Comparison of ENCODE assay signal across 27 mouse cellular contexts in the genomic region with DNA sequence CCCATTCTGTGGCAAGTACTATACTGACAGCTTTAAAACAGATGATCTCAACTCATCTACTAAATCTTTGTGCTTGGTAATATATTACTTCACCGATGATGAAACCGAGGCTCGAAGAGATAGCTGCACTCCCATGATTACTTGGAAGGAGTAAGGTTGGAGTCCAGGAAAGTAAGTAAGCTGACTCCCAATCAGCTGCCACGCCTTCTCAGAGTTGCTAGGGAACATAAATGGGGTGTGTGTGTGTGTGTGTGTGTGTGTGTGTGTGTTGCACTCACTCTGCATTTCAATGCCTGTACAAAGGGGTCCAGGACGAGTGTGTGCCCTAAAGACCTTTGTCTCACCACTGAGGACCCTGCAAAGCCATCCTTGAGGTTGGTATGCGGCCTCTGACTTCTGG. TPM values are rescaled to one million over a fixed set of nuclear protein-coding genes. Genes with fewer than 3 reads are reported as not detected.
A peak's percentile ranks its signal among the peaks of the same experiment; 100 is the strongest.
DNase-seq lines count a peak whose midpoint lies in the region; ATAC-seq lines count a peak whose summit lies in the region.
"Had no signal": no experiment of that assay in that cellular context is flagged by ENCODE, and none has a peak within 500 bp of the region (broad histone marks: within the 10 kb centered on the region; RNA-seq: fewer than 3 reads in every experiment).

No protein-coding gene starts in this region.

- H3K4me2 ChIP-seq in midbrain, embryonic 11.5 days, result no peak overlapping the region
- H3K4me2 ChIP-seq in intestine, embryonic 16.5 days (ENCODE audit: low read depth, low read length), result no peak overlapping the region
- H3K4me2 ChIP-seq in stomach, embryonic 15.5 days, result no peak overlapping the region
- H3K4me2 ChIP-seq in forebrain, embryonic 13.5 days, result no peak overlapping the region
- H3K4me2 ChIP-seq: heart, embryonic 11.5 days; hindbrain, embryonic 13.5 days had no signal

- H3K9ac ChIP-seq in midbrain, embryonic 11.5 days (ENCODE audit: low read length), result no peak overlapping the region
- H3K9ac ChIP-seq in intestine, embryonic 16.5 days (ENCODE audit: low read depth, low read length), result no peak overlapping the region
- H3K9ac ChIP-seq in stomach, embryonic 15.5 days, result no peak overlapping the region
- H3K9ac ChIP-seq in forebrain, embryonic 13.5 days, result no peak overlapping the region
- H3K9ac ChIP-seq: forebrain, postnatal 0 days; hindbrain, embryonic 13.5 days had no signal

- H3K4me1 ChIP-seq in midbrain, embryonic 11.5 days (ENCODE audit: control insufficient read depth, insufficient read depth, low read length), result peaks cover 6% of the 10 kb centered on the region
- H3K4me1 ChIP-seq in midbrain, embryonic 10.5 days, result peaks cover 41% of the 10 kb centered on the region
- peaks cover 5% of the 10 kb centered on the region; the same call in 1 of the 2 replicates for H3K4me1 ChIP-seq in intestine, embryonic 16.5 days (ENCODE audit: control insufficient read depth, insufficient read depth, low read length)
- no peaks in the 10 kb centered on the region for H3K4me1 ChIP-seq in stomach, embryonic 15.5 days
- peaks cover 13% of the 10 kb centered on the region for H3K4me1 ChIP-seq in forebrain, embryonic 13.5 days

- DNase-seq in midbrain, embryonic 11.5 days (ENCODE audit: low spot score, missing footprints), result peak; percentile 74
- no peak for DNase-seq in midbrain, embryonic 10.5 days (ENCODE audit: low spot score)
- no peak for DNase-seq in thymus, postnatal 10 days (ENCODE audit: low spot score in 2 of 2)
- DNase-seq in spleen, adult 12 weeks (ENCODE audit: low spot score), result no peak
- DNase-seq: adrenal gland, postnatal 10 days; adrenal gland, postnatal 36 days; B cell, adult 2 months; cerebellum, adult 18-20 months; cerebellum, adult 9-10 months; cerebellum, postnatal 14 days; forebrain, postnatal 0 days; gastrocnemius, adult 2 months; gastrocnemius, postnatal 14 days; heart, adult 11 months had no signal

- H3K36me3 ChIP-seq in midbrain, embryonic 11.5 days (ENCODE audit: control insufficient read depth, insufficient read depth, low read length), result no peaks in the 10 kb centered on the region
- H3K36me3 ChIP-seq in midbrain, embryonic 10.5 days, result no peaks in the 10 kb centered on the region
- H3K36me3 ChIP-seq in intestine, embryonic 16.5 days (ENCODE audit: control insufficient read depth, insufficient read depth, low read length), result no peaks in the 10 kb centered on the region
- no peaks in the 10 kb centered on the region for H3K36me3 ChIP-seq in stomach, embryonic 15.5 days
- H3K36me3 ChIP-seq in forebrain, embryonic 13.5 days (ENCODE audit: poor library complexity, severe bottlenecking), result no peaks in the 10 kb centered on the region
- H3K36me3 ChIP-seq: forebrain, embryonic 10.5 days; G1E; hindbrain, embryonic 13.5 days had no signal

- H3K4me3 ChIP-seq in midbrain, embryonic 11.5 days (ENCODE audit: low read depth, low read length), result no peak overlapping the region
- no peak overlapping the region for H3K4me3 ChIP-seq in midbrain, embryonic 10.5 days
- H3K4me3 ChIP-seq in intestine, embryonic 16.5 days (ENCODE audit: low read length), result no peak overlapping the region
- no peak overlapping the region for H3K4me3 ChIP-seq in stomach, embryonic 15.5 days (replicated peaks)
- H3K4me3 ChIP-seq in forebrain, embryonic 13.5 days, result no peak overlapping the region
- H3K4me3 ChIP-seq: forebrain, embryonic 10.5 days; gastrocnemius, adult 2 months; hindbrain, embryonic 13.5 days had no signal

- no peak overlapping the region for H3K27ac ChIP-seq in midbrain, embryonic 11.5 days (ENCODE audit: low read depth, low read length)
- no peak overlapping the region for H3K27ac ChIP-seq in midbrain, embryonic 10.5 days (replicated peaks)
- H3K27ac ChIP-seq in intestine, embryonic 16.5 days (ENCODE audit: low read length), result no peak overlapping the region
- H3K27ac ChIP-seq in stomach, embryonic 15.5 days, result 0 out of 2 replicates have a peak overlapping the region, but pooled peaks have one; percentile 18
- no peak overlapping the region for H3K27ac ChIP-seq in forebrain, embryonic 13.5 days
- H3K27ac ChIP-seq: forebrain, embryonic 10.5 days; gastrocnemius, adult 2 months; hindbrain, embryonic 13.5 days had no signal

- ATAC-seq in midbrain, embryonic 11.5 days (ENCODE audit: low FRiP score), result no peak
- ATAC-seq in intestine, embryonic 16.5 days, result peak; percentile 77
- ATAC-seq in stomach, embryonic 15.5 days (ENCODE audit: insufficient read depth, low FRiP score, low read depth), result no peak
- ATAC-seq in forebrain, embryonic 13.5 days, result no peak
- ATAC-seq: forebrain, embryonic 14.5 days; forebrain, postnatal 0 days; Patski had no signal

- H3K9me3 ChIP-seq in midbrain, embryonic 11.5 days (ENCODE audit: control insufficient read depth, low read length), result no peaks in the 10 kb centered on the region
- H3K9me3 ChIP-seq in midbrain, embryonic 10.5 days (replicated peaks), result no peaks in the 10 kb centered on the region
- H3K9me3 ChIP-seq in intestine, embryonic 16.5 days (ENCODE audit: control insufficient read depth, low read length), result no peaks in the 10 kb centered on the region
- H3K9me3 ChIP-seq in stomach, embryonic 15.5 days, result no peaks in the 10 kb centered on the region
- no peaks in the 10 kb centered on the region for H3K9me3 ChIP-seq in forebrain, embryonic 13.5 days (replicated peaks)
- H3K9me3 ChIP-seq: forebrain, embryonic 10.5 days; G1E; hindbrain, embryonic 13.5 days had no signal

- no peaks in the 10 kb centered on the region for H3K27me3 ChIP-seq in midbrain, embryonic 11.5 days (ENCODE audit: control insufficient read depth, insufficient read depth, low read length)
- H3K27me3 ChIP-seq in midbrain, embryonic 10.5 days (ENCODE audit: low read depth, poor library complexity, severe bottlenecking), result no peaks in the 10 kb centered on the region
- H3K27me3 ChIP-seq in intestine, embryonic 16.5 days (replicated peaks; ENCODE audit: control insufficient read depth, insufficient read depth, low read length), result no peaks in the 10 kb centered on the region
- no peaks in the 10 kb centered on the region for H3K27me3 ChIP-seq in stomach, embryonic 15.5 days (replicated peaks)
- H3K27me3 ChIP-seq in forebrain, embryonic 13.5 days, result no peaks in the 10 kb centered on the region
- H3K27me3 ChIP-seq: CH12.LX; hindbrain, embryonic 13.5 days; Patski had no signal

- 72% methylated on average over 6 of the region's 6 CpGs for WGBS in midbrain, embryonic 11.5 days
- WGBS in midbrain, embryonic 10.5 days, result 72% methylated on average over 6 of the region's 6 CpGs
- 51% methylated on average over 6 of the region's 6 CpGs for WGBS in intestine, embryonic 16.5 days
- 68% methylated on average over 6 of the region's 6 CpGs for WGBS in stomach, embryonic 15.5 days
- 69% methylated on average over 6 of the region's 6 CpGs for WGBS in forebrain, embryonic 13.5 days

RNA-seq across cellular contexts. Expression of a gene that starts 12.7 kb away (rescaled TPM):
- not detected in 2 replicates for polyA plus RNA-seq in midbrain, embryonic 11.5 days (2014; fragmentation: Nextera tagmentation; extraction: Ambion mirVana)
- polyA plus RNA-seq in midbrain, embryonic 10.5 days (2016; fragmentation: Nextera tagmentation; extraction: Ambion mirVana), result 0.09 TPM in 1 of 2 replicates, not detected in the other
- 13.2 and 23.1 TPM in 2 replicates for polyA plus RNA-seq in intestine, embryonic 16.5 days (2015; fragmentation: Nextera tagmentation; extraction: Ambion mirVana)
- polyA plus RNA-seq in stomach, embryonic 15.5 days (2015; fragmentation: Nextera tagmentation; extraction: Ambion mirVana), result 14.5 and 17.8 TPM in 2 replicates
- polyA plus RNA-seq in forebrain, embryonic 13.5 days (2015; fragmentation: Nextera tagmentation; extraction: Ambion mirVana), result not detected in 2 replicates
- polyA plus RNA-seq: forebrain, embryonic 14.5 days; frontal cortex, adult 2 months; G1E; heart, embryonic 11.5 days; heart, embryonic 14.5 days; heart, postnatal 0 days had no signal

RNA-seq across cellular contexts. Expression of a gene that starts 48.0 kb away (rescaled TPM):
- polyA plus RNA-seq in midbrain, embryonic 11.5 days (2014; fragmentation: Nextera tagmentation; extraction: Ambion mirVana), result 0.20 and 0.33 TPM in 2 replicates
- polyA plus RNA-seq in midbrain, embryonic 10.5 days (2016; fragmentation: Nextera tagmentation; extraction: Ambion mirVana), result 0.14 and 0.34 TPM in 2 replicates
- 0.21 and 0.24 TPM in 2 replicates for polyA plus RNA-seq in intestine, embryonic 16.5 days (2015; fragmentation: Nextera tagmentation; extraction: Ambion mirVana)
- polyA plus RNA-seq in stomach, embryonic 15.5 days (2015; fragmentation: Nextera tagmentation; extraction: Ambion mirVana), result 0.22 and 0.23 TPM in 2 replicates
- 0.26 and 0.30 TPM in 2 replicates for polyA plus RNA-seq in forebrain, embryonic 13.5 days (2015; fragmentation: Nextera tagmentation; extraction: Ambion mirVana)
- polyA plus RNA-seq: G1E had no signal

Comparison
In these comparisons a context has a peak if more than half of its experiments do, and no peak if none do; other contexts are left out.
1. RNA of a gene that starts 12.7 kb away (polyA plus RNA-seq): 13.2 to 23.1 TPM in intestine, embryonic 16.5 days and 14.5 to 17.8 TPM in stomach, embryonic 15.5 days; 0.09 TPM in midbrain, embryonic 10.5 days, not detected in midbrain, embryonic 11.5 days and not detected in forebrain, embryonic 13.5 days; every median in the first group is over 10 times any median in the second.